Mouse (Mus musculus): Measurements from ENCODE around the gene Tns1. TPM values are rescaled to one million over a fixed set of nuclear protein-coding genes. Genes with fewer than 3 reads are reported as not detected.

Tns1 gene
- total and polyA plus RNA-seq, 3 experiments: 0.40 to 3.6 (median 0.89) TPM

DNA sequence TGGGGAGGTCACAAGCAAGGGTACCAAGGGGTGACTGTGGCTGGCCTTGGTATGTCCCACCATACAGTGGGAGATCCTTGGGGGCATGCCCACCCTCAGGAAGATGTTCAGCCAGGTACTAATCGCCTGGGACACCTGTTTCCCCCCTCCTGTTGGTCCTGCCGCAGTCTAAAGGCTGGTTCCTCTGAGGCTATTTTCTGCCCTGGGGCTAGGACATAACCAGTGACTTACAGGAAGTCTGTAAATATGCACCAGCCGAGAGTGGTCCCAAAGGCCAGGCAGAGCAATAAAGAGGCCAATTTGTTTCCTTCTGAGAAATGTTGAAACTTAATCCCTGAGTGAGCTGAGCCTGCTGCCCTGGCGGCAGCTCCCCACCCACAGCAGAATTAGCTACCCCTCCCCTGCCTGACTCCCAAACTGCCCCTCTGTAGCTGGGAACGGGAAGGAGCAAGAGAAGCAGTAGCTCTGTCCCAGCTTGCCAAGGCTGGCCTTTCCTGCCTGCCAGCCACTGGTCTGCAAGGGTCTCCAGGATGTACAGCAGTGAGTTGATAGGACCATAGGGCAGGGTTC, 154.0 kb downstream of the Tns1 start:
- Histone ChIP-seq H3K9ac (ENCODE audit: insufficient read depth, low read depth) (no peak overlapping the region), H3K9me3 (replicated peaks; ENCODE audit: low read length) (no peaks in the 10 kb centered on the region), H3K4me3 (replicated peaks in 1 of 3; ENCODE audit: low read depth in 2 of 3, low read length in 2 of 3, poor library complexity in 1 of 3) (no peak overlapping the region), H3K27me3 (replicated peaks) (peaks cover 2% of the 10 kb centered on the region), H3K36me3 (replicated peaks in 1 of 2; ENCODE audit: control insufficient read depth in 1 of 2, insufficient read depth in 1 of 2, low read length in 1 of 2) (no peaks in the 10 kb centered on the region), H3K27ac (ENCODE audit: insufficient read depth, low read depth) (no peak overlapping the region), H3K4me1 (ENCODE audit: control insufficient read depth in 1 of 2, insufficient read depth in 2 of 2) (peaks cover 0 to 19% of the 10 kb centered on the region in 2 experiments; a peak in 3 of 4 replicates), H3K79me2 (replicated peaks; ENCODE audit: control insufficient read depth, extremely low read depth, insufficient read depth, poor library complexity, severe bottlenecking) (no peaks in the 10 kb centered on the region), H3K4me2 (ENCODE audit: insufficient read depth, low read depth, poor library complexity, severe bottlenecking) (no peak overlapping the region)
- no peak for TF ChIP-seq TBP (conservative IDR thresholded peaks at IDR 0.05; ENCODE audit: low read depth, low read length)
- TF ChIP-seq NRF1 (IDR thresholded peaks at IDR 0.05; ENCODE audit: low read depth, low read length): no peak
- TF ChIP-seq POLR2AphosphoS2 (IDR thresholded peaks at IDR 0.05; ENCODE audit: low read depth, low read length): no peak
- no peak for TF ChIP-seq MEF2A (IDR thresholded peaks at IDR 0.05; ENCODE audit: borderline replicate concordance, low read depth, low read length)
- no peak for TF ChIP-seq ZMIZ1 (IDR thresholded peaks at IDR 0.05; ENCODE audit: low read depth, low read length)
- TF ChIP-seq USF2 (conservative IDR thresholded peaks at IDR 0.05; ENCODE audit: low read depth, low read length): no peak
- TF ChIP-seq MXI1 (IDR thresholded peaks at IDR 0.05; ENCODE audit: low read depth, low read length): no peak
- TF ChIP-seq USF1 (IDR thresholded peaks at IDR 0.05; ENCODE audit: low read depth, low read length): no peak
- TF ChIP-seq MAFK (IDR thresholded peaks at IDR 0.05; ENCODE audit: insufficient replicate concordance, low read length): no peak
- no peak for TF ChIP-seq SIN3A (IDR thresholded peaks at IDR 0.05; ENCODE audit: low read length)
- no peak for TF ChIP-seq JUND (conservative IDR thresholded peaks at IDR 0.05; ENCODE audit: low read depth, low read length)
- no peak for TF ChIP-seq HCFC1 (IDR thresholded peaks at IDR 0.05; ENCODE audit: low read depth, low read length)
- no peak for TF ChIP-seq CHD1 (IDR thresholded peaks at IDR 0.05; ENCODE audit: low read depth, low read length)
- TF ChIP-seq CTCF (conservative IDR thresholded peaks at IDR 0.05 in 1 of 2, IDR thresholded peaks at IDR 0.05 in 1 of 2; ENCODE audit: low read depth in 2 of 2, low read length in 2 of 2): no peak
- DNase-seq (ENCODE audit: extremely low read depth): no peak
- dilution Hi-C loops (cut with MboI; ENCODE audit: extremely low pct_ligation_motif_present, extremely low pct_unique_long_range_greater_than_20kb, low sequenced_read_pairs): no loop called here
- in situ Hi-C loops (cut with MboI; ENCODE audit: low pct_ligation_motif_present, low pct_unique_long_range_greater_than_20kb, low sequenced_read_pairs): loop anchor here (5.0 kb wide), 1 partner anchor 33 kb away; no protein-coding TSS in a partner anchor

DNA sequence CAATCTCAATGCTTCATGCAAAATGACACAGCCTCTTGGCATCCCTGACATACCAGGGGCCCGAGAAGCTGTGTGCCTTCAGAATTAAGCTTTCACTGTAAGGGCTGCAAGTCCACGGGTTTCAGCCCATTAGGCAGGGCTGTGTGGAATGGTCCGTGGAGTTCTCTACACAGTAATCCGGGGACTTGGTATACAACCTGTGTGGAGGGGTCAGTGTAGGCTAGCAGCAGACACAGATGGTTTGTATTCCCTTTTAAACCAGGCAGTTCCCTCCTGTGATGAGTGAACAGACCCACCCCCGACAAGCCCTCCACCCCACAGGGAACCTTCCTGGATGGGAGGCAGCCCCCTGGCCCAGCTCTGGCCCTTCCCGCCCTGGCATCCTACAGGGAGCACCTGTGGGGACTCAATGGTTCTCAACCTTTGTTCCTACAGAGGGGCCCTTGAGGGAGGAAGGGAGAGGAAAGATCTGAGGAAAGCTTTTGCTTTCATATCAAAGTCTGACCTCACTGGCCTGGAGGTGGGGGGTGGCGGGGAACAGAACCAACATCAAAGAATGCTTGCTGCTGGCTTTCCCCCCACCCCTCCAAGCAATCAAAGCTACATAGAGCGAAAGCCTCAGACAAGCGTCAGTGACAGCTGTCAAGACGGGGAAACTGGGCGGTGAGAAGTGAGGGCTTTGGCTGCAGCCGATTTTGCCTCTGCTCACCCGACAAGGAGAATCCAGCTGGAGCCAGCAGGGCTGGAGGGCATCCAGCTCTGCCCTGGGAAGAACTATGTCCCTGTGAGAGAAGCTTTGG, 155.3 kb downstream of the Tns1 start:
- Histone ChIP-seq H3K9ac (ENCODE audit: insufficient read depth, low read depth) (no peak overlapping the region), H3K27ac (ENCODE audit: insufficient read depth, low read depth) (no peak overlapping the region), H3K27me3 (replicated peaks) (peaks cover 2% of the 10 kb centered on the region), H3K36me3 (replicated peaks in 1 of 2; ENCODE audit: control insufficient read depth in 1 of 2, insufficient read depth in 1 of 2, low read length in 1 of 2) (no peaks in the 10 kb centered on the region), H3K4me1 (ENCODE audit: control insufficient read depth in 1 of 2, insufficient read depth in 2 of 2) (peaks cover 0 to 27% of the 10 kb centered on the region in 2 experiments; a peak in 3 of 4 replicates), H3K79me2 (replicated peaks; ENCODE audit: control insufficient read depth, extremely low read depth, insufficient read depth, poor library complexity, severe bottlenecking) (no peaks in the 10 kb centered on the region), H3K9me3 (replicated peaks; ENCODE audit: low read length) (no peaks in the 10 kb centered on the region), H3K4me3 (replicated peaks in 1 of 3; ENCODE audit: low read depth in 2 of 3, low read length in 2 of 3, poor library complexity in 1 of 3) (no peak overlapping the region), H3K4me2 (ENCODE audit: insufficient read depth, low read depth, poor library complexity, severe bottlenecking) (no peak overlapping the region)
- DNase-seq (ENCODE audit: extremely low read depth): no peak
- in situ Hi-C loops (cut with MboI; ENCODE audit: low pct_ligation_motif_present, low pct_unique_long_range_greater_than_20kb, low sequenced_read_pairs) (no loop called here), dilution Hi-C loops (cut with MboI; ENCODE audit: extremely low pct_ligation_motif_present, extremely low pct_unique_long_range_greater_than_20kb, low sequenced_read_pairs) (no loop called here)
- TF ChIP-seq CHD2 (IDR thresholded peaks at IDR 0.05; ENCODE audit: low read length) (no peak), ZNF384 (IDR thresholded peaks at IDR 0.05; ENCODE audit: low read depth, low read length) (no peak), KAT2A (IDR thresholded peaks at IDR 0.05; ENCODE audit: insufficient replicate concordance, low read length) (no peak), UBTF (IDR thresholded peaks at IDR 0.05; ENCODE audit: low read depth, low read length) (no peak), IRF4 (IDR thresholded peaks at IDR 0.05; ENCODE audit: low read depth, low read length) (no peak), JUN (IDR thresholded peaks at IDR 0.05; ENCODE audit: insufficient read depth, low read depth, low read length) (no peak), E2F4 (IDR thresholded peaks at IDR 0.05; ENCODE audit: insufficient replicate concordance, low read depth, low read length) (no peak), ZC3H11A (IDR thresholded peaks at IDR 0.05; ENCODE audit: low read depth, low read length) (no peak), EP300 (IDR thresholded peaks at IDR 0.05; ENCODE audit: low read length) (no peak), MYC (IDR thresholded peaks at IDR 0.05; ENCODE audit: low read depth, low read length) (no peak), CHD1 (IDR thresholded peaks at IDR 0.05; ENCODE audit: low read depth, low read length) (no peak), POLR2AphosphoS2 (IDR thresholded peaks at IDR 0.05; ENCODE audit: low read depth, low read length) (no peak), NRF1 (IDR thresholded peaks at IDR 0.05; ENCODE audit: low read depth, low read length) (no peak), ETS1 (conservative IDR thresholded peaks at IDR 0.05; ENCODE audit: low read depth, low read length) (no peak), MAX (IDR thresholded peaks at IDR 0.05; ENCODE audit: low read length) (no peak), BHLHE40 (IDR thresholded peaks at IDR 0.05; ENCODE audit: low read depth, low read length) (no peak), JUND (conservative IDR thresholded peaks at IDR 0.05; ENCODE audit: low read depth, low read length) (no peak), USF2 (conservative IDR thresholded peaks at IDR 0.05; ENCODE audit: low read depth, low read length) (no peak), NELFE (IDR thresholded peaks at IDR 0.05; ENCODE audit: low read depth, low read length) (no peak), SMC3 (IDR thresholded peaks at IDR 0.05; ENCODE audit: low read depth, low read length) (no peak)

Data from CH12.LX (cell line).